Mouse (Mus musculus) cerebellum, adult 8-10 months (tissue): ENCODE measurements around the gene Bpifb9b.
"Not testable (repeated sequence)": the region's sequence is repeated elsewhere in the genome, so short reads cannot be mapped to it uniquely, and the experiment has no call there.

Experiments
- DNase-seq: peaks from one replicate; pipeline ENCODE4 v3.0.0; 2022

The Bpifb9b gene

DNA sequence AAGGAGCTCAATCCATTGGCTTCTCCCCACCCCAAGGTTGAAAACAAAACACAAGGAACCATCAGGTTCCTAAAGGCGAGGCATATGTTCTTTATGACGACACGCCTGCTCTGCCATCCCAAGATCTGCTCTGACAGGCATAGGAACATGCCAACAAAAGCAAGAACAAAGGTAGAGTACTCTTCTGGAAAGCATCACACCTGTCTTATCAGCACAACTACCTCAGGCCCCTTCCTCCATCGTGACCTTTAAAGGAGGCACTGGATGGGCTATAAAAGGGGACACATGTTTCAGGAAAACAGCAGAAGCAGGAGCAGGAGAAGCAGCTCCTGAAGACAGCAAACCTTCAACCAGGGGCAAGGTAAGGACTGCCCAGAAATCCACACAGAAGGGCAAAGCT is at the start of gene Bpifb9b:
Gene Bpifb9b (plus strand): TSS at position 301 of the 400 bp plus-strand sequence.
- DNase-seq = not testable (repeated sequence)

DNA sequence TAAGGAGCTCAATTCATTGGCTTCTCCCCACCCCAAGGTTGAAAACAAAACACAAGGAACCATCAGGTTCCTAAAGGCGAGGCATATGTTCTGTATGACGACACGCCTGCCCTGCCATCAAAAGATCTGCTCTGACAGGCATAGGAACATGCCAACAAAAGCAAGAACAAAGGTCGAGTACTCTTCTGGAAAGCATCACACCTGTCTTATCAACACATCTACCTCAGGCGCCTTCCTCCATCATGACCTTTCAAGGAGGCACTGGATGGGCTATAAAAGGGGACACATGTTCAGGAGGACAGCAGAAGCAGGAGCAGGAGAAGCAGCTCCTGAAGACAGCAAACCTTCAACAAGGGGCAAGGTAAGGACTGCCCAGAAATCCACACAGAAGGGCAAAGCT is 49.5 kb upstream of the Bpifb9b start, which contains the start of gene Bpifb9a:
Gene Bpifb9a (plus strand): TSS at position 301 of the 400 bp plus-strand sequence.
- DNase-seq = not testable (repeated sequence)

DNA sequence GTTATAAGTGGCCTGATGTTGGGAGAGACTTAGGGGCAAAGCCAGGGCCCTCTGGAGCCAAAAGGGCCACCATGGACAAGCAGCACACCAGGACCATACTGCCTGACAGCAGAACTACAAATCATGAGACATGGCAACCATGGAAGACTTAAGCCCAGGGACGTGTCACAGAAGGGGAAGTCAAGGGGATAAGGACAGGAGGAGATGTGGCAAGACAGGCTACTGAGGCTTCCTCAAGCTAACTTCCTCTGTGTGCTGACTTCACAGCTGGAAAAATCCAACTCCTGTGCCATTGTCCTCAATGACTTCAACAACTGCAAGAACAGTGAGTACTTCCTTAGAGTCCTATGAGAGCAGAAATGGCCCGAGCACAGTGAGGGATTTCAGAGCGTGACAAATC is 42.6 kb upstream of the Bpifb9b start:
- DNase-seq = not testable (repeated sequence)

DNA sequence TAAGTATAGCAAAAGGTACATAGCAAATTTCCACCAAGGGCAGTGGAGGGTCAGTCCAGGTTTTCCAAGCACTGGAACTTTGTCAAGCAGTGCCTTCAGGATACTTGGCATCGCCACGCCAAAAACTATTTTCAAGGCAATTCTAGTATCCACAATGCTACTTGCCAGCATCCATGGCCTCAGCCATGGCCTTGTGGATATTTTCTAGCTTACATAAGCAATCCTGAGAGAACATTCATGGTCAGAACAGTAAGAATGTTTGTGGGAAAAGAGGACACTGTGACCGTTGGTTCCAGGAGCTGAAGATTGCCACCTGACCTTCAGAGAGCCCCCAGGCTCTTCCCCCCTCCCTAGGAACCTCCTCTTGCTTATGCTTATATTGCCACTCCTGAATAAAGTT is 15.2 kb upstream of the Bpifb9b start:
- DNase-seq = not testable (repeated sequence)

DNA sequence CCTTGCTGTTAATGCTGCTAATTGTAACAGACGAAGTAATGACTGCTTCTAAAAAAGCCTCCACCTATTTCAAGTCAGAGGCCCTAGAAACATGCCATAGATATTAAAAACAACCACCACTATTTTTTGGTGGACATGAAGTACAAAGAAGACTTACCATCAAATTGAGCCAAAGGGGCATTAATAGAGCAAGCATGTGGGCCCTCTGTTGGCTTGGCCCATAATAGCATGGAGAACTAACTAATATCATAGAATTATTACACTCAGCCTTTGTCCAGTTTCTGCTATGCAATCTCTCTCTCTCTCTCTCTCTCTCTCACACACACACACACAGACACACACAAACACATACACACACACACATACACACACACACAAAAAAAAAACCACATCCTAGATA is 14.2 kb upstream of the Bpifb9b start:
- no peak for DNase-seq

DNA sequence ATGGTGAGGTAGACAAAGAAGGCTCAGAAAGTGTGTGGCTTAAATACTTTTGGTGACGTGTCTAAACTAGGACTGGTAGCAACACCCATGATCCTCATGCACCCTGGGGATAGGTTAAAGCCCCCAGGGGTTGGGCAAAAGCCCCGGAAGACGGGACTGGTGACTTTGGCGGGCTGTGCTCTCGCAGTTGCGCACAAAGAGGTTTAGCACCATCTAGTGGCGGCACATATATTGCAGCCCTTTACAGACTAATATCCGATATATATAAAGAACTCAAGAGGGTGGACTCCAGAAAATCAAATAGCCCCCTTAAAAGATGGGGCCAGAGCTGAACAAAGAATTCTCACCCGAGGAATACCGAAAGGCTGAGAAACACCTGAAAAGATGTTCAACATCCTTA is 12.3 kb upstream of the Bpifb9b start:
- DNase-seq = peak; percentile 25

DNA sequence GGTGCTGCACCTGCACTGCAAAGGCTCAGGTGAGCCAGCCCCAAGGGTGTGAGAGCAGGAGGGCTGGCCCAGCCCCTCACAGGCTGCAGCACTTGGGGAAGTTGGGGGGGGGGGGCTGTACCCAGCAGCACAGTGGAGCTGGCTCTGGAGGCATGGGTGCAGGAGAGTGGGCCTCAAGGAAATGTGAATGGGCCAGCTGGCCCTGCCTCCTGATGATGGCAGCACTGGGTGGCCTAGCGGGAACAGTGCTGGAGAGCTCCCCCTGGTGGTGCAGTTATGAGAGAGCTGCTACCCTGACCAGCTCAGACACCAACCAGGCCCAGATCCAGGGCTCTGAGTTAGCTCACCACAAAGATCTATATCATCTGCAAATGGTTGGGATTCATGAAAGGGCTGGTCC is 6.5 kb upstream of the Bpifb9b start:
- peak; percentile 19 for DNase-seq

DNA sequence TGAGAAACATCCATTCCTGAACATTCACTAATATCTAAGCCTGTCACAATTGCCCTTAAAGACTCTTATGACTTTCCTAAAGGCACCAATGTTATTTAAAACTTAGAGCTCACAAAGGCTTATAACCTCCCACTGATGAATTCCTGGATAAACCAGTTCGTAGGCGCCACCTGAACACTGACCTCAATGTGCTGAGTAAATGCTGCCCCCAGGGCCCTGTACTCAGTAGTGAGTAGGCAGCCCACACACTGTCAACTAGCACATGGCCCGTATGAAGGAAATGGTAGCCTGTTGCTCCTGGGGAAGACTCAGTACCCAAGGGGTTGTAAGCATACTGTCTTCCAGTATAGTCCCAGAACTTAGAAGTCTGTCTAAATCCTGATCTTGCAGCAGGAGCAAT is 5.3 kb upstream of the Bpifb9b start:
- DNase-seq = no peak

DNA sequence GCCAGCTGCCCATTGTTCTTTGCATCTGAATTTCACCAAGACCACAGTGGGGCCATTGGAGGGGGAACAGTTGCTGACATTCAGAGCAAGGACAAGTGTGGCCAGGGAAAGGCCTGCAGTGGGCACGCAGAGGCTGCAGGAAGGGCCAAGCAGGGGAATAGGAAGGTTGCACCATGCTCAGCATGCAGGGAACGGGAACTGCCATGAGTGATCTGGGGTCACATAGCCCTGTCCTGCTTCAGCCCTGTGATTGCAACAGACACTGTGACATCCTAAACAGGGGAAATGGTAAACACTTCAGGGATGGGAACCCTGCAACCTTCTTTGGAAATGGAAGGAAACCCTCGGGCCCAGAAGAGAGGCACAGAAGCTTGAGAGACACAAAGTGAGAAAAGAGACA is 2.4 kb upstream of the Bpifb9b start:
- DNase-seq = not testable (repeated sequence)

DNA sequence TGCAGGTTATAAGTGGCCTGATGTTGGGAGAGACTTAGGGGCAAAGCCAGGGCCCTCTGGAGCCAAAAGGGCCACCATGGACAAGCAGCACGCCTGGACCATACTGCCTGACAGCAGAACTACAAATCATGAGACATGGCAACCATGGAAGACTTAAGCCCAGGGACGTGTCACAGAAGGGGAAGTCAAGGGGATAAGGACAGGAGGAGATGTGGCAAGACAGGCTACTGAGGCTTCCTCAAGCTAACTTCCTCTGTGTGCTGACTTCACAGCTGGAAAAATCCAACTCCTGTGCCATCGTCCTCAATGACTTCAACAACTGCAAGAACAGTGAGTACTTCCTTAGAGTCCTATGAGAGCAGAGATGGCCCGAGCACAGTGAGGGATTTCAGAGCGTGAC is 6.7 kb downstream of the Bpifb9b start:
- not testable (repeated sequence) for DNase-seq

DNA sequence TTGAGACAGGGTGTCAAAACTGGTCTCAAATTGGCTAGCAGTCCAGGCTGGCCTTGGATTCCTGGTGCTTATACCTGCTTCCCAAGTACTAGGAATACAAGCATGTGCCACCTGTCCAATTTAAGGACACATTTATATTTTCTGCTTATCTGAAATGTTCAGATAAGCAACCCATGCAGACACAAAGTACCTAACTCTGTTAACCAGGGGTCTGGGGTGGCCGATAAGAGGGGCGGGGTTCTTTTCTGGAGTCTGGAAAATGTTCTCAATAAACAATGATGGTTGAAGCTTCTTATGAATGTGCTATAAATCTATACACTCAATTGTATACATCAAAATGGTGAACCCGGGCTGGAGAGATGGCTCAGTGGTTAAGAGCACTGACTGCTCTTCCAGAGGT is 19.8 kb downstream of the Bpifb9b start:
- no peak for DNase-seq

DNA sequence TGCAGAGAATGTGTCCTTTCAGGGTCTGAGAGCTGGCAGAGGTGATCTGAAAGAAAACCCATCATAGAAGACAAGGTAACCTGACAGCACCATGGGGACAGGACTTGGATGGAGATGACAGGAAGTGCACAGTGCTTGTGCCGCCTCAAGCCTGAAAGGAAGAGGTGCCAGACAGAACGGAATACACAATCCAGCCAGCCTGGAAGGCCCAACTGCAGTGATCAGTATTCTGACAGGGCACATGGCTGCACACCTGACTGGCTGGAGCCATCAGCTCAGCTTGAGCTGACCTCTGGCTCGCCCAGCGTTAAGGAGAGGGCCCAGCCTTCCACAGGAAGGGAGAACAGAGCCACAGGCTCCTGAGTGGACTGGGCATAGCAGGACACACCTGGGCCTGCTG is 28.5 kb downstream of the Bpifb9b start:
- no peak for DNase-seq

DNA sequence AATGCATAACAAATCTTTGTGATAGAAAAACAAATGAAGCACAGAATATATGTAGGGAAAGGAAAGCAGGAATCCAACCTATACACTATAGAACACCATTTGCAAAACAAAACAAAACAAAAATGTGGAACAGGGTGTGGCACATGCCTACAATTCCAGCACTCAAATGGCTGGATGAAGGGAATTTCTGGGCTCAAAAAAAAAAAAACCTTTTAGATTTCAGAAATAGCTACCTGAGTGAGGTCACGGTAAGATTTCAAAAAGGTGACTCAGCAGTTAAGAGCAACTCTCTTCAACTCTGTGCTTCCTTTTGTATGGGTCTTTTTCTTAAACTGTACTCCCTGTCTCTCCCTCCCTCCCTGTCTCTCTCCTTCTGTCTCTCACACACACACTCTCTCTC is 31.1 kb downstream of the Bpifb9b start:
- DNase-seq = no peak

DNA sequence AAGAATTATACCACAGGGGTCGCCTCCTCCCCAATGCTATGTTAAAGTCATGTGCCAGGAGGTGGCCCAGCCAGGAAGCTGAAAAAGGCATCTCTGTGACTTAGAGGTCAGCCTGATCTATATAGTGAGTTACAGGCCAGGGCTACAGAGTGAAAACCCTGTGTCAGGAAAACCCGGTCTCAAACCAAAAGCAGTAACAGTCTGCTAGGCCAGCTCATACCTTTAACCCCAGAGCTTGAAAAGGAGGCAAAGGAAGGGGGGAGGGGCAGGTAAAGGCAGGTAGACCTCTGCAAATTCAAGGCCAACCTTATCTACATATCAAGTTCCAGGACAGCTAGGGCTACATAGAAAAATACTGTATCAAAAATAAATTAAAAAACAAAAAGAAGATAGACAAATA is 32.3 kb downstream of the Bpifb9b start:
- no peak for DNase-seq

DNA sequence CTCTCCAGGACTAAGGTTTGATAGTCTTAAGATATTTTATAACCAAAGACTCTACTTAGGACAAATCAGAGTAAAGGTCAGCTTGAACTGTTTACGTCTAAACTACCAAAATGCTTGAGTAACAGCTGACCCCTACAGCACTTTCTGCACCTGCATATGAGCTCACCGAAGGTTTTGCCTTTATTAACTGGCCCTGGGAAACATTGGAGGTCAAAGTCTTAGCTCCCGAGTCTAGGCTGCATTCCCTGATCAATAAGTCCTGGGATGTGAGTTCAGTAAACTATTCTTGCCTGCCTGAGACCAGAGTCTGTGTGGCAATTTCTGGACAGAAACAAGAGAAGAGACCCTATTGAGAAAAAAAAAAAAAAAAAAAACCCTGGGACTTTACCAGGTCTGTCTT is 41.1 kb downstream of the Bpifb9b start:
- DNase-seq = no peak

DNA sequence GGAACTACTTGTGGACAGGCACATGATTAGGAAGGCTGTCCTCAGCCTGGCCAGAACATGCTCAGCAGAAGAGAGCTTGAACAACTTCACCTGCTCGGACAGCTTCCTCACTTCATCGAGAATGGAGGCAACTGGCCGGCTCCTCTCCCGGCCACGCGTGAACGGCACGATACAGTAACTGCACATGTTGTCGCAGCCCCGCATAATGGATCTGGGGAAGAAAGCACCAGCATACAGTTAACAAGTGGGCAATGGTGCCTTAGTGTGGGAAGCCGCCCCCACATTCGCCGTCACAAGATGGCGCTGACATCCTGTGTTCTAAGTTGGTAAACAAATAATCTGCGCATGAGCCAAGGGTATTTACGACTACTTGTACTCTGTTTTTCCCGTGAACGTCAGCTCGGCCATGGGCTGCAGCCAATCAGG is 47.0 kb downstream of the Bpifb9b start:
- not testable (repeated sequence) for DNase-seq

DNA sequence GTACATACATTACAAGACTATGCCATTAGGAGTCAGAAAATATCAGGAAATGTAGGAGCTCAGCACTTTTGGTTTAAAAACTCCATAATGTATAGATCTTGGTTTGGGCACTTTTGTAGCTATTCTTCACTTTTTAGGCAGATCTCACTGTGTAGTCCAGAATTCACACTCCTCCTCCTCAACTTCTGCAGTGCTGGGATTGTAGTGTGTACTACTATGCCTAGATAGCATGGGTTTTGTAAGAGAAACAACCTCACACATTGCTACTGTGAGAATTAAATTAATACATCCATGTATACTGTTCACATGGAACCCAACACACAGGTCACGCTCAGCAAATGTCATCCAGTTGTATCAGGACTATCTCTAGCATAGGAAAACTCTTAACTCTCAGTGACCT is 60.5 kb downstream of the Bpifb9b start:
- no peak for DNase-seq
